Mouse (Mus musculus) granulocyte monocyte progenitor cell, adult 5-6 weeks (primary cell): Measurements from ENCODE around the gene Emg1. TPM values are rescaled to one million over a fixed set of nuclear protein-coding genes. Genes with fewer than 3 reads are reported as not detected.

Experiments used
- ATAC-seq: replicated peaks from 2 replicates; pipeline ENCODE4 v1.8.0; 2016; ENCODE audit warnings: mild to moderate bottlenecking, moderate TSS enrichment, inconsistent platforms; ENCODE audit not compliant: poor library complexity, severe bottlenecking
- total RNA-seq, 2 experiments: library from RNA; stranded (forward) in 1 of 2; stranded (reverse) in 1 of 2; fragments of 200-712, 200-1000 nt in 1 of 2; fragments of >200 nt in 1 of 2; fragmentation: Nextera tagmentation in 1 of 2; gene quantifications; 2 replicates each; pipeline ENCODE4 v1.2.3; 2014 to 2017

Emg1 gene
- total RNA-seq, 2 experiments from 2014 or later, result 201 to 209 TPM

- peak; percentile 31 for ATAC-seq
Observed at GRCm38 (mm10) chr6:124716864-124717490, 5.0 kb upstream of the Emg1 start.

- no peak for ATAC-seq
Observed at GRCm38 (mm10) chr6:124712918-124713317, 940 bp upstream of the Emg1 start.

- ATAC-seq, result no peak
Observed at GRCm38 (mm10) chr6:124708289-124708889, 3.6 kb downstream of the Emg1 start.

- ATAC-seq, result no peak
Observed at GRCm38 (mm10) chr6:124706061-124706627, 5.8 kb downstream of the Emg1 start.

GRCm38 (mm10) chr6:124704417-124704816, 7.6 kb downstream of the Emg1 start:
- ATAC-seq, result no peak

GRCm38 (mm10) chr6:124703789-124704188, 8.2 kb downstream of the Emg1 start:
- ATAC-seq, result no peak

- peak; percentile 90 for ATAC-seq
Observed at GRCm38 (mm10) chr6:124702784-124703103, 9.2 kb downstream of the Emg1 start.

- ATAC-seq, result no peak
Observed at GRCm38 (mm10) chr6:124702102-124702783, 9.7 kb downstream of the Emg1 start.

GRCm38 (mm10) chr6:124701338-124701737, 10.6 kb downstream of the Emg1 start:
- no peak for ATAC-seq

GRCm38 (mm10) chr6:124699962-124700610, 11.9 kb downstream of the Emg1 start:
- no peak for ATAC-seq

- ATAC-seq, result no peak
Observed at GRCm38 (mm10) chr6:124699366-124699765, 12.6 kb downstream of the Emg1 start.

GRCm38 (mm10) chr6:124698751-124699150, 13.2 kb downstream of the Emg1 start:
- no peak for ATAC-seq

- no peak for ATAC-seq
Observed at GRCm38 (mm10) chr6:124696441-124697150, 15.4 kb downstream of the Emg1 start.

GRCm38 (mm10) chr6:124694166-124694955, 17.6 kb downstream of the Emg1 start:
- ATAC-seq, result peak; percentile 57

- 0 out of 2 replicates have a peak, but pooled peaks have one; percentile 7 for ATAC-seq
Observed at GRCm38 (mm10) chr6:124693243-124693981, 18.6 kb downstream of the Emg1 start.

- no peak for ATAC-seq
Observed at GRCm38 (mm10) chr6:124690517-124690916, 21.5 kb downstream of the Emg1 start.

- no peak for ATAC-seq
Observed at GRCm38 (mm10) chr6:124689011-124689410, 23.0 kb downstream of the Emg1 start.

- ATAC-seq, result peak; percentile 84
Observed at GRCm38 (mm10) chr6:124688151-124688758, 23.7 kb downstream of the Emg1 start.
